Mouse (Mus musculus): ENCODE measurements around the gene Naa80.

DNA sequence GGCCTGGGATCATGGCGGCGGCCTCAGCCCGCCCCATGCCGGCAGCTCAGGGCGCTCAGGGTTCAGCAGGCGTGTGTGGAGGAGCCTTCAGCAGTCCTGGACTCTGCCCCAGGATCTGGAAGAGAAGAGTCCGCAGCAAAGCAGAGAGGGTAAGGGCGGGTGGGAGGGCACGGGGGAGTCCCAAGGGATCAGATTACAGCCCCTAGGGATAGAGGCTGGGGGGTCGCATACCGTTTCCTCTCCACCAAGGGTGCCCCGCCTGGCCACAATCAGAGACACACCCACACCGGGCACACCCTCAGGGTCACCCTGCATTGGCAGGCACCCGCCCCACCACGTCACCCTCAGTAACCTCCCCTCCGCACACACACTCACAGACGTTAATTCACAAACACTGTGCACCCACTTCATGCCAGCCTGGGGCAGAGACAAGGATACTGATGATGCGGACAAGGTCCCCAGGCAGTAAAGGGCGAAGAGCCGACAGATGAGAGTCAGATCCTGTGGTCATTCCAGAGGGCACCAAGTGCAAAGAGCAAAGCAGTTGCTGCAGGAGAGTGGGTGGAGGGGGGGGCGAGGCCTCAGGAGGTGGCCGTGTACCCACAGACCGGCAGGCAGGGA lies 26.5 kb downstream of the Naa80 start:
- TF ChIP-seq CTCF (IDR thresholded peaks at IDR 0.05; ENCODE audit: insufficient read depth, low read depth, low read length) (no peak), POLR2A (IDR thresholded peaks at IDR 0.05; ENCODE audit: insufficient read depth, low read depth, low read length) (no peak)

All from olfactory bulb, adult 2 months (tissue).